Mouse (Mus musculus) bone marrow macrophage, adult 2 months (primary cell): Measurements from ENCODE around the gene Cyp2u1. TPM values are rescaled to one million over a fixed set of nuclear protein-coding genes. Genes with fewer than 3 reads are reported as not detected.
"Not testable (repeated sequence)": the region's sequence is repeated elsewhere in the genome, so short reads cannot be mapped to it uniquely, and the experiment has no call there.

Experiments used
- H3K27ac ChIP-seq: 2 replicates; pipeline ENCODE4 v1.5.1; 2012; ENCODE audit warnings: low read depth, low read length; ENCODE audit not compliant: insufficient read depth
- H3K4me1 ChIP-seq: 2 replicates; pipeline ENCODE4 v1.6.1; 2012; ENCODE audit warnings: low read length; ENCODE audit not compliant: control insufficient read depth, insufficient read depth
- H3K4me3 ChIP-seq: 2 replicates; pipeline ENCODE4 v1.5.1; 2012; ENCODE audit warnings: mild to moderate bottlenecking, low read length, moderate library complexity; ENCODE audit not compliant: insufficient read depth
- CTCF ChIP-seq: IDR thresholded peaks from 2 replicates; pipeline ENCODE4 v1.5.1; 2012; ENCODE audit warnings: low read depth, mild to moderate bottlenecking, low read length, moderate library complexity
- POLR2A ChIP-seq: IDR thresholded peaks from 2 replicates; pipeline ENCODE4 v1.6.1; 2012; ENCODE audit warnings: mild to moderate bottlenecking, low read depth, low read length, borderline replicate concordance
- polyA plus RNA-seq: library from polyadenylated mRNA; stranded (reverse); fragments of >200 nt; gene quantifications from 2 replicates; pipeline ENCODE4 v1.2.4, GENCODE M21; 2012; ENCODE audit not compliant: missing spikeins, insufficient read depth, insufficient read length

Cyp2u1 gene
- 0.31 and 0.56 TPM in 2 replicates for polyA plus RNA-seq

DNA sequence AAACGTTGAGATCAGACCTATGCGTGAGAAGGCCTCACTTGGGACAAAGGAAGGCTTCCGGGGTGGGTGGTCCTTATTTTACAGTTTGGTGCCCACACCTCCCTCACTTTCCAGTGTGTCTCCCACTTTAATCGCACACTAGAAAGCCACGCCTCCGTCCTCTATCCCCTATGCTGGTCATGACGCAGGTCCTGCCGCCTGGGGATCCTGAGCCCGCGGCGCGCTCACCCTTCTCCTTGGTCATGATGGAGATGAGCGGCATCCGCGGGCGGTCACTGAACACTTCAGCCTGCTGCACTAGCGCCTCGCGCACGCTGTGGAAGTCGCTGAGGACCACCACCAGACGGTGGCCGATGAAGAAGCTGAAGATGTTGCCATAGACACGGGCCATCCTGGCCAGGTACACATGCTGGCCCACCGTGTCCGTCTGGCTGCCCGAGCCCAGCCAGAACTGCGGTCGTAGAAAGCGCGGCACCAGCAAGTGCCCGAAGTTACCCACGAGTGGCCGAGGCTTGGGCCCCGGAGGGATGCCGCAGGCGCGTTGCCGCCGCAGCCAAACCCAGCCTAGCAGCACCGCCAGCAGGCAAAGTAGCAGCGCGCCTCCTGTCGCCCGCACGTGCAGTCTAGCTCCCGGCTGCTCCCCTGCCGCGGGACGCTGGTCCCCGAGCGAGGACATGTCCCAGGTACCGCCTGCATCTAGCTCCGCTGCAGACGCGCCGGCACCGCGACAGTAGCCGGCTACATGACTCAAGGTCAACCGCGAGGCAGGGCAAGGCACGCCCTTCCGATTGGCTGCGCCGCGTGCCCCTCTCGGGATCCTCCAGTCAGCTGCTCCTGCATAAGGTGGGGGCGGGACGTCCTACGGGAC is at the start of gene Cyp2u1:
Gene Cyp2u1, minus strand, starts transcription at position 776 of the 868 bp plus-strand sequence.
- Histone ChIP-seq H3K4me1 (no peaks in the 10 kb centered on the region), H3K27ac (no peak within 1 kb of the TSS), H3K4me3 (peak within 1 kb of the TSS; percentile 61)
- TF ChIP-seq POLR2A (no peak), CTCF (no peak)

- no peaks in the 10 kb centered on the region for H3K4me1 ChIP-seq
- H3K27ac ChIP-seq = no peak overlapping the region
- no peak for TF ChIP-seq CTCF
- TF ChIP-seq POLR2A = no peak
- H3K4me3 ChIP-seq = no peak overlapping the region
These were observed 47.5 kb upstream of the Cyp2u1 start for GRCm38 (mm10) chr3:131350539-131350938.

GRCm38 (mm10) chr3:131349013-131349412 is 46.0 kb upstream of the Cyp2u1 start:
- Histone ChIP-seq H3K4me1 (no peaks in the 10 kb centered on the region), H3K27ac (no peak overlapping the region), H3K4me3 (no peak overlapping the region)
- no peak for TF ChIP-seq POLR2A

DNA sequence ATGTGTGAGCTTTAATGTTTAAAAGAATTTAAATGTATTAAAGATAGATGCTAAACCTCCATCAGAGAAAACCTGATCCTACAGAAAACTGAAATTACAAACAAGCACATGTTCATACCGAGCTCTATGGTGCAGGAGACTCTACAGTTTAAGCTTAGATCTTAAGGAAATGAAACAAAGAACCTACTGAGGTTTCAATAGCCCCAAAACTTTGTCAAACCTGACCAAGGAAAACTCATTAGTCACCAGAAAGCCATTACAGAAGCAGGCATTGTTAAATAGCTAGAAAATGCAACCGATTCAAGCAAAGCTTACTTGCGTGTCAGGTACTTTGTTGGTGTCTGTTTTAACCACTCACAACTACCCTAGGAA is 45.5 kb upstream of the Cyp2u1 start:
- Histone ChIP-seq H3K4me1 (no peaks in the 10 kb centered on the region), H3K4me3 (no peak overlapping the region), H3K27ac (no peak overlapping the region)
- TF ChIP-seq POLR2A = no peak
- no peak for TF ChIP-seq CTCF

DNA sequence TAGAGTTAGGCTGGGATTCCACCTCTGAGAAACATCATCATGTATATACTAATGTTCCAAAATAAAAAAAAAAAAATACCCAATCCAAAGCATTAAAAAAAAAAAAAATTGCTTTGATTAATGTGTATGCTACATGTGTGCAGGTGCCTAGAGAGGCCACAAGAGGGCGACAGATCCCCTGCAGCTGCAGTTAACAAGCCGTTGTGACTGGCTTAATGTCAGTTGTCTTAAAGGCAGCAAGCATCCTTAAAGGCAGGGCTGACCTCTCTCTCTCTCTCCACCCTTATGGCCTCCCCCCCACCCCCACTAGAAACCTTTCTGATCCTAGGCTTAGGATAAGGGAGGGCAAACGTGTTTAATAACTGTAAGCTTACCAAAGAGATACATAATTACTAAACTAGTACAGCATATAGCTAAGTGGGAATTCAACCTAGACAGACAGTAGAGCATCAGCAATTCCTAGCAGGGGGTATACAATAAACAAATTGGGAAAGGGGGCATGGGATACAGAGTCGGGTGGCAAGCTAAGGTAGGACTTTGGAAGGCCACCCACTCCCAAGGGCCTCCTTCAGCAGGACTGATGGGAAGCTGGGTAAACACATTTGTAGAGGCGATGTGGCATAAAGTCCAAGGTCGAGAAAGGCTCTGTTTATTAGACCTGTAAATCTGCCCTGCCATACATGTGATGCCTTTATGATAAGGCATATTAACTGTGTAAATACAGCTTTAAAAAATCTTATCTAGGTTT is 45.0 kb upstream of the Cyp2u1 start:
- Histone ChIP-seq H3K27ac (no peak overlapping the region), H3K4me1 (no peaks in the 10 kb centered on the region), H3K4me3 (no peak overlapping the region)
- TF ChIP-seq POLR2A (no peak), CTCF (peak; percentile 40)

- TF ChIP-seq POLR2A (no peak), CTCF (no peak)
- Histone ChIP-seq H3K27ac (no peak overlapping the region), H3K4me3 (no peak overlapping the region), H3K4me1 (no peaks in the 10 kb centered on the region)
These were observed 42.9 kb upstream of the Cyp2u1 start for GRCm38 (mm10) chr3:131345903-131346302.

DNA sequence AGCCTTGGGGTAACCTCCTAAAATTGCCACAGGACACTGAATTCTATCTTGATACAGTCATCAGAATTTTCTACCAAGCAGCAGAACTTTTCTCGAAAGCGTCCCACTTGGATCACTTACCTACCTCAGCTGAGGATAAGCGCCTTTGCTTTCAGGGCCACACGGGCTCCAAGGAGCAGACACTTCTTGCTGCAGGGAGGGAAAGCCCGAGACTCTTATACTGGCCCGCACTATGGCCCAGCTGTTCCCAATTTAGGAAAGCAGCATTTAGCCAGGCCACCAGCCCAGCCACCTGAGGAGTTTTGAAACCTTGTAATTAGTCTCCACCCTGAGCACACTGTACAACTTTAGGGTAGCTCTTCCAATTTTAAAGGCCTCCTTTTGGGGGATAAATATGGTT is 40.3 kb upstream of the Cyp2u1 start:
- H3K4me3 ChIP-seq = no peak overlapping the region
- TF ChIP-seq POLR2A = no peak
- TF ChIP-seq CTCF = no peak
- no peak overlapping the region for H3K27ac ChIP-seq

GRCm38 (mm10) chr3:131340885-131341284 is 37.9 kb upstream of the Cyp2u1 start:
- TF ChIP-seq CTCF (no peak), POLR2A (no peak)
- H3K27ac ChIP-seq = no peak overlapping the region
- no peak overlapping the region for H3K4me3 ChIP-seq
- no peaks in the 10 kb centered on the region for H3K4me1 ChIP-seq

More for the DNA sequence above, 40.3 kb upstream of the Cyp2u1 start:
- H3K4me1 ChIP-seq = no peaks in the 10 kb centered on the region

DNA sequence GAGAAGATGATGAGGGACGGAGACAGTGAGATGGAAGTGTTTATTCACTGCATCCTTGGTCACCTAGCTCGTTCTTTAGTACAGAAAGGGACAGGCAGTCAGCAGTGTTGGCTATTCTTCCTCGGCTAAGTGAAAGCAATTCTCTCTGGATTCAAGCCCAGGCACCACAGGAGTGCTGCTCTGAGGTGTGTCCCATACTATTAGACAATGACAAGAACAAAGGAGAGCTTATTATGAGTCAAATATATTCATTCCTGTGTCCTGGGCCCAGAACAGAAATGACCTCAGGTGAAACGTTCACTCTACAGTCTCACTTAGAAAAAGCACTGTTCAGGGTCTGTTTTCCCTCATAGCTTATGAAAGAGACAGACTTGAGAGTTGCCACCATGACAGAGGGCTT is 36.3 kb upstream of the Cyp2u1 start:
- H3K4me3 ChIP-seq = no peak overlapping the region
- no peak overlapping the region for H3K27ac ChIP-seq
- no peak for TF ChIP-seq POLR2A
- no peak for TF ChIP-seq CTCF
- peaks cover 6% of the 10 kb centered on the region; the same call in 1 of the 2 replicates for H3K4me1 ChIP-seq

DNA sequence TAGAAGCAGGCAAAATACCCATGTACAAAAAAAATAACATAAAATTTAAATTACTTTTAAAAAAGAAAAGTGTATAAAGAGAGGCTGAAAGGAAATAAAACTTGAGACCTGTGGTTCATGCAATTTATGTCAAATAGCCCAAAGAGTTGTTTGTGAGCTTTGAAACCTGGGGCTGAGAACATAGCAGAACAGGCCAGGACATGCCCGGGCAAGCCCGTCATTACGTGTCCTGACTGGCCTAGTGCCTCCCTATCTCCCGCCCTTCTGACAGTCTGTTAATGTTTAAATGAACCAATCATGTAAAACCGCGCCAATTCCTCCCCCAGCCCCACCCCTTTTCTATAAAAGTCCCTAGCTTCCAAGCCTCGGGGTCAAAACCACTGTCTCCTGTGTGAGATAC is 34.7 kb upstream of the Cyp2u1 start:
- H3K27ac ChIP-seq, H3K4me3 ChIP-seq: not testable (repeated sequence)
- peaks cover 13% of the 10 kb centered on the region for H3K4me1 ChIP-seq
